Mouse (Mus musculus) midbrain, embryonic 13.5 days (tissue): ENCODE results near the gene Ccser1. TPM values are rescaled to one million over a fixed set of nuclear protein-coding genes. Genes with fewer than 3 reads are reported as not detected.

Experiments used
- ATAC-seq: fragments of 200-750 bp; cut with Nextera tagmentation; 2 replicates; pipeline ENCODE4 v1.8.0; 2017; ENCODE audit warnings: mild to moderate bottlenecking, moderate TSS enrichment, moderate library complexity
- H3K27ac ChIP-seq: fragments of 300-500 bp; sonication (generic); 2 replicates; pipeline ENCODE4 v1.5.1; 2015; ENCODE audit warnings: inconsistent platforms, mild to moderate bottlenecking, moderate library complexity
- H3K27me3 ChIP-seq: fragments of 300-500 bp; sonication (generic); 2 replicates; pipeline ENCODE4 v1.6.1; 2015; ENCODE audit warnings: mild to moderate bottlenecking, inconsistent platforms
- H3K36me3 ChIP-seq: fragments of 300-500 bp; sonication (generic); 2 replicates; pipeline ENCODE4 v1.6.1; 2015; ENCODE audit warnings: mild to moderate bottlenecking, inconsistent platforms
- H3K4me1 ChIP-seq: fragments of 300-500 bp; sonication (generic); replicated peaks from 2 replicates; pipeline ENCODE4 v1.6.1; 2015; ENCODE audit warnings: inconsistent platforms
- H3K4me2 ChIP-seq: fragments of 300-500 bp; sonication (generic); replicated peaks from 2 replicates; pipeline ENCODE4 v1.6.1; 2015; ENCODE audit warnings: moderate library complexity, mild to moderate bottlenecking, inconsistent platforms
- H3K4me3 ChIP-seq: fragments of 300-500 bp; sonication (generic); replicated peaks from 2 replicates; pipeline ENCODE4 v1.5.1; 2015; ENCODE audit warnings: mild to moderate bottlenecking, inconsistent platforms
- H3K9ac ChIP-seq: fragments of 300-500 bp; sonication (generic); replicated peaks from 2 replicates; pipeline ENCODE4 v1.6.1; 2015; ENCODE audit warnings: mild to moderate bottlenecking, inconsistent platforms
- H3K9me3 ChIP-seq: fragments of 300-500 bp; sonication (generic); 2 replicates; pipeline ENCODE4 v1.6.1; 2016; ENCODE audit warnings: mild to moderate bottlenecking, inconsistent platforms
- WGBS: fragments of 180-500 bp; shearing (Covaris S2); methylation state at CpG from one replicate; pipeline ENCODE4 v1.1.7; 2015; 5-methylcytosine and 5-hydroxymethylcytosine counted together
- polyA plus RNA-seq: library from polyadenylated mRNA; unstranded; fragments of >200 nt; fragmentation: Nextera tagmentation; extraction: Ambion mirVana; gene quantifications from 2 replicates; pipeline ENCODE4 v1.2.1, GENCODE M21; 2015

Ccser1 gene
- polyA plus RNA-seq, 1 experiment from 2014 or later: 19.7 TPM

DNA sequence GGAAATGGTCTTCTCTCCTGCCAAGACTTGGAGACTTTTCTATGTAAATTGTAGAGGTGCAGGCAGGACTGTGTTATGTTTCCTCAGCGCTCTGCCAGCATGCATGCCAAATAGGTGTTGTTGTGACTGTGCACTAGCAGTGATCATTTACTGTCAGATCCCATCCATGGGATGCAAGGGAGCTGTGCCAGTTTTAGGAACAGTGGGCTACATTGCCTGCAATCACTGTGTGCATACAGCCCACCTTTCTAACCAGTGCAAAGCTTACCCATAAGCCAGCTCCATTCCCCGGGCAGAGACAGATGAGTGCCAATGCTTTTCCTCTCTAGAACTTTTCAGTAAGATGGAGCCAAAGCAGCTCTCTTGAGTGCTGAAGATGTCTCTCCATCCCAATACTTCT is 606.6 kb downstream of the Ccser1 start:
- Histone ChIP-seq H3K36me3 (no peaks in the 10 kb centered on the region), H3K4me3 (no peak overlapping the region), H3K4me1 (no peaks in the 10 kb centered on the region), H3K4me2 (no peak overlapping the region), H3K9me3 (no peaks in the 10 kb centered on the region), H3K9ac (no peak overlapping the region), H3K27me3 (no peaks in the 10 kb centered on the region), H3K27ac (no peak overlapping the region)
- no peak for ATAC-seq
- WGBS: 87% methylated on average over 2 of the region's 2 CpGs

DNA sequence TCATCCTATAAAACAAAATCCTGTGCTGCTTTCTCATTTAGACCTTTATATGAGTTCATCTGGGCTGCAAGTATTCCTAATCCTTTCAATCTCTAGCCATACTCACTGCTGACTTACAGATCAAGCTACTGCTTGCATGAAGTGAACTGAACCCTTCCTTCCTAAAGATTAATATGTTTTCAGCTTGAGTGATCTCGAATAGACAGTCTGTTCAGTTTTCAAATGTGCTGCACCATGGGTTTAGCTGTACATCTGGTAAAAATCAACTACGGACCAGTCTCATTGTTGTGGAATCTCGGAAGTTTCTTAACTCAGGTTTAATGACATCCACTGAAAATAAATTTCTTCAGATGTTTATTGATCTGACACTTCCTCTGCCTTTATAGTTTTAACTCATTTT is 620.8 kb downstream of the Ccser1 start:
- Histone ChIP-seq H3K36me3 (no peaks in the 10 kb centered on the region), H3K27ac (no peak overlapping the region), H3K9me3 (no peaks in the 10 kb centered on the region), H3K4me2 (no peak overlapping the region), H3K9ac (no peak overlapping the region), H3K27me3 (no peaks in the 10 kb centered on the region), H3K4me1 (no peaks in the 10 kb centered on the region), H3K4me3 (no peak overlapping the region)
- WGBS: 61% methylated on average over 3 of the region's 3 CpGs
- no peak for ATAC-seq

- ATAC-seq: no peak
- no peaks in the 10 kb centered on the region for H3K36me3 ChIP-seq
- no peaks in the 10 kb centered on the region for H3K27me3 ChIP-seq
- H3K27ac ChIP-seq: no peak overlapping the region
- no peak overlapping the region for H3K4me2 ChIP-seq
- no peak overlapping the region for H3K4me3 ChIP-seq
- 100% methylated on average over 1 of the region's 1 CpGs for WGBS
- H3K9me3 ChIP-seq: no peaks in the 10 kb centered on the region
- H3K4me1 ChIP-seq: no peaks in the 10 kb centered on the region
- H3K9ac ChIP-seq: no peak overlapping the region
These were observed 625.4 kb downstream of the Ccser1 start for GRCm38 (mm10) chr6:61805481-61805880.

DNA sequence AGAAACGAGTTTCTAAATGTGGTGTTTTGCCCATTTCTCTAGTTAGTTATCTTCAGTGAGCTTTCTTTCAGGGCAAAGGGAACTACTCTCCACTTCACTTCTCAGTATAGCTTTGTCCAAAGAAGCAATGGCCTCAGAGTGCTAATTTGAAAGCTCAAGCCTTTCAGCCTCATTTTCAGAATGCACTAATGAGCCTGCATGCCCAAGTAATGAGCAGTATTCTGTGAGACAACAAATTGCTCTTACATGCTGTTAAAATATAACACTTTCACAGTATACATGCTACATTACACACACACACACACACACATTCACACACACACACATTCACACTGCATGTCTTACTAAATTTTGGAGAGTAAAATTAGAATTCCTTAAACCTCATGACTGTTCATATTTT is 637.6 kb downstream of the Ccser1 start:
- H3K9ac ChIP-seq: no peak overlapping the region
- ATAC-seq: no peak
- no peak overlapping the region for H3K27ac ChIP-seq
- no peak overlapping the region for H3K4me3 ChIP-seq
- H3K4me2 ChIP-seq: no peak overlapping the region
- no peaks in the 10 kb centered on the region for H3K4me1 ChIP-seq
- no peaks in the 10 kb centered on the region for H3K9me3 ChIP-seq
- WGBS: 71% methylated on average over 1 of the region's 1 CpGs
- H3K36me3 ChIP-seq: no peaks in the 10 kb centered on the region
- no peaks in the 10 kb centered on the region for H3K27me3 ChIP-seq

- Histone ChIP-seq H3K36me3 (no peaks in the 10 kb centered on the region), H3K27me3 (no peaks in the 10 kb centered on the region), H3K4me1 (no peaks in the 10 kb centered on the region), H3K4me3 (no peak overlapping the region), H3K9me3 (no peaks in the 10 kb centered on the region), H3K4me2 (no peak overlapping the region), H3K9ac (no peak overlapping the region), H3K27ac (no peak overlapping the region)
- WGBS: 83% methylated on average over 1 of the region's 1 CpGs
- ATAC-seq: no peak
These were observed 696.2 kb downstream of the Ccser1 start for GRCm38 (mm10) chr6:61876302-61876701.

- no peak overlapping the region; the same call in 1 of the 2 replicates for H3K27ac ChIP-seq
These were observed 718.1 kb downstream of the Ccser1 start for GRCm38 (mm10) chr6:61898238-61898637.

DNA sequence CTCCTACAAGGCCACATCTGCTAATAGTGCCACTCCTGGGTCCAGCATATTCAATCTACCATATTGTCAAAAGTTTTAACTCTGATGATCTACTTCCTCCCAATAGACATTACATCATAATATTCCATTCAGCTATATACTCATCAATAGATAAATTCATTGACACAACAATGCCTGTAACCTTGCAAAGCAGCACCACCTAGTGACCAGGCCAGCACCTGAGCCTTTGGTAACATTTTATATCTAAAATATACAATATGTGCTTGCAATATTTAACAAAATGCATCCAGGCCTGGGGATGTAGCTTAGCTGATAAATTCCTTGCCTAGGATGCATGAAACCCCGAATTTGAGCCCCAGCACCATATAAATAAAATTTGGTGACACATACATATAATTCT is 722.6 kb downstream of the Ccser1 start:
- H3K4me1 ChIP-seq: no peaks in the 10 kb centered on the region
- H3K4me2 ChIP-seq: no peak overlapping the region
- no peaks in the 10 kb centered on the region for H3K9me3 ChIP-seq
- H3K27me3 ChIP-seq: no peaks in the 10 kb centered on the region
- no peak overlapping the region for H3K4me3 ChIP-seq
- 38% methylated on average over 1 of the region's 1 CpGs for WGBS
- no peak overlapping the region for H3K9ac ChIP-seq
- no peaks in the 10 kb centered on the region for H3K36me3 ChIP-seq
- ATAC-seq: no peak
- H3K27ac ChIP-seq: no peak overlapping the region

More at GRCm38 (mm10) chr6:61898238-61898637, 718.1 kb downstream of the Ccser1 start:
- Histone ChIP-seq H3K9ac (no peak overlapping the region), H3K4me1 (no peaks in the 10 kb centered on the region), H3K9me3 (no peaks in the 10 kb centered on the region), H3K27me3 (no peaks in the 10 kb centered on the region), H3K4me3 (no peak overlapping the region), H3K36me3 (no peaks in the 10 kb centered on the region), H3K4me2 (no peak overlapping the region)
- WGBS: 60% methylated on average over 4 of the region's 4 CpGs
- peak; percentile 67; the same call in 1 of the 2 replicates for ATAC-seq

DNA sequence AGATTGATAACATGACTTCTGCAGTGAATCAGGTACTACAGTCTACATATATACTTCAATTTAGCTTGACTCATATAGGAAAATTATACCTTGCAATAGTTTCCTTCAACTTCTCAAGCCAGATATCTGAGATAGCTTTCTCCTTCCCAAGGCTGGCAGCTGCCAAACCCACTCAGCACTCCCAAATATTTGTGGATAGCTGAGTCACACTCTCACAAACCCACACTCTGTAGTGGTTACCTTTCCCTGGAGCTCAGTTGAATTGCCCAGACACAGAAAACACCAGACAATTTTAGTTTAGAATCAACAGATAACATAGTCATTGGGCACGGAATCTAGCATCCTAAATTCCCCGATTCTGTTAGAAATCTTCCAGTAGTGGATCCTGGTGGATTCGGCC is 732.8 kb downstream of the Ccser1 start:
- Histone ChIP-seq H3K4me3 (no peak overlapping the region), H3K4me2 (no peak overlapping the region), H3K27ac (no peak overlapping the region), H3K27me3 (no peaks in the 10 kb centered on the region), H3K4me1 (no peaks in the 10 kb centered on the region), H3K9ac (no peak overlapping the region), H3K9me3 (no peaks in the 10 kb centered on the region), H3K36me3 (no peaks in the 10 kb centered on the region)
- no peak for ATAC-seq
- 92% methylated on average over 3 of the region's 3 CpGs for WGBS

GRCm38 (mm10) chr6:61931622-61932021 is 751.5 kb downstream of the Ccser1 start:
- 82% methylated on average over 1 of the region's 1 CpGs for WGBS
- H3K4me2 ChIP-seq: no peak overlapping the region
- H3K4me1 ChIP-seq: no peaks in the 10 kb centered on the region
- ATAC-seq: no peak
- no peak overlapping the region for H3K9ac ChIP-seq
- H3K9me3 ChIP-seq: no peaks in the 10 kb centered on the region
- no peaks in the 10 kb centered on the region for H3K36me3 ChIP-seq
- H3K4me3 ChIP-seq: no peak overlapping the region
- H3K27me3 ChIP-seq: no peaks in the 10 kb centered on the region
- H3K27ac ChIP-seq: no peak overlapping the region

GRCm38 (mm10) chr6:61936656-61937055 is 756.5 kb downstream of the Ccser1 start:
- Histone ChIP-seq H3K4me3 (no peak overlapping the region), H3K4me2 (no peak overlapping the region), H3K36me3 (no peaks in the 10 kb centered on the region), H3K27me3 (no peaks in the 10 kb centered on the region), H3K9ac (no peak overlapping the region), H3K27ac (no peak overlapping the region), H3K4me1 (no peaks in the 10 kb centered on the region), H3K9me3 (no peaks in the 10 kb centered on the region)
- 92% methylated on average over 1 of the region's 1 CpGs for WGBS
- ATAC-seq: no peak

GRCm38 (mm10) chr6:61939236-61939635 is 759.1 kb downstream of the Ccser1 start:
- Histone ChIP-seq H3K4me2 (no peak overlapping the region), H3K27ac (no peak overlapping the region), H3K4me3 (no peak overlapping the region), H3K36me3 (no peaks in the 10 kb centered on the region), H3K9ac (no peak overlapping the region), H3K4me1 (no peaks in the 10 kb centered on the region), H3K27me3 (no peaks in the 10 kb centered on the region), H3K9me3 (no peaks in the 10 kb centered on the region)
- 95% methylated on average over 1 of the region's 1 CpGs for WGBS
- no peak for ATAC-seq

GRCm38 (mm10) chr6:61953703-61954102 is 773.6 kb downstream of the Ccser1 start:
- 92% methylated on average over 2 of the region's 2 CpGs for WGBS
- Histone ChIP-seq H3K36me3 (no peaks in the 10 kb centered on the region), H3K4me2 (no peak overlapping the region), H3K9me3 (no peaks in the 10 kb centered on the region), H3K4me3 (no peak overlapping the region), H3K9ac (no peak overlapping the region), H3K27ac (no peak overlapping the region), H3K27me3 (no peaks in the 10 kb centered on the region), H3K4me1 (no peaks in the 10 kb centered on the region)
- ATAC-seq: no peak

- no peaks in the 10 kb centered on the region for H3K36me3 ChIP-seq
- H3K27ac ChIP-seq: no peak overlapping the region
- H3K9me3 ChIP-seq: no peaks in the 10 kb centered on the region
- H3K4me3 ChIP-seq: no peak overlapping the region
- WGBS: 78% methylated on average over 2 of the region's 2 CpGs
- no peak overlapping the region for H3K9ac ChIP-seq
- no peaks in the 10 kb centered on the region for H3K4me1 ChIP-seq
- no peak overlapping the region for H3K4me2 ChIP-seq
- H3K27me3 ChIP-seq: no peaks in the 10 kb centered on the region
- no peak for ATAC-seq
These were observed 796.8 kb downstream of the Ccser1 start for GRCm38 (mm10) chr6:61976878-61977277.
